Mouse (Mus musculus) v-Abl transformed pro-B cells (cell line): ENCODE data around the gene Tesk1.

ENCODE experiments used
- in situ Hi-C, 2 experiments: fragments of 400-800 bp; cut with MboI; formaldehyde crosslinking; loops; one replicate each; pipeline ENCODE4 v1.15.1; 2025; ENCODE audit not compliant: unreplicated experiment in 2 of 2

Gene Tesk1

GRCm38 (mm10) chr4:43480985-43481384, 39.2 kb downstream of the Tesk1 start:
- in situ Hi-C loops: loop anchor here (5.0 to 10.0 kb wide), 3 partner anchors 46 to 84 kb away; partner anchors contain the start of genes Creb3 (in 2 of the 2) and Tln1 (in 2 of the 2)

GRCm38 (mm10) chr4:43481894-43482456, 40.2 kb downstream of the Tesk1 start:
- in situ Hi-C loops: loop anchor here (5.0 to 10.0 kb wide), 3 partner anchors 45 to 83 kb away; partner anchors contain the start of genes Creb3 (in 2 of the 2) and Tln1 (in 2 of the 2)

GRCm38 (mm10) chr4:43482591-43482990, 40.9 kb downstream of the Tesk1 start:
- in situ Hi-C loops: loop anchor here (5.0 to 10.0 kb wide), 3 partner anchors 45 to 82 kb away; partner anchors contain the start of genes Creb3 (in 2 of the 2) and Tln1 (in 2 of the 2)

- in situ Hi-C loops: loop anchor here (5.0 to 10.0 kb wide), 3 partner anchors 44 to 81 kb away; partner anchors contain the start of genes Creb3 (in 2 of the 2) and Tln1 (in 2 of the 2)
Measured at GRCm38 (mm10) chr4:43483535-43484091, 41.9 kb downstream of the Tesk1 start, which contains the start of gene Sit1. TSS of gene Sit1 (minus strand) at chr4:43483734.

- in situ Hi-C loops: loop anchor here in 1 of 2 experiments (10.0 kb wide), 1 partner anchor 79 kb away; the partner anchor contains the start of genes Creb3 and Tln1
Measured at GRCm38 (mm10) chr4:43485666-43486065, 43.9 kb downstream of the Tesk1 start.

GRCm38 (mm10) chr4:43489611-43490010, 47.9 kb downstream of the Tesk1 start:
- in situ Hi-C loops: loop anchor here in 1 of 2 experiments (10.0 kb wide), 1 partner anchor 75 kb away; the partner anchor contains the start of genes Creb3 and Tln1

GRCm38 (mm10) chr4:43490801-43491200, 49.1 kb downstream of the Tesk1 start:
- in situ Hi-C loops: no loop called here

- in situ Hi-C loops: no loop called here
Measured at GRCm38 (mm10) chr4:43492101-43492820, 50.5 kb downstream of the Tesk1 start.

- in situ Hi-C loops: no loop called here
Measured at GRCm38 (mm10) chr4:43492821-43493185, 51.1 kb downstream of the Tesk1 start, which contains the start of gene Ccdc107. TSS of gene Ccdc107 (plus strand) at chr4:43492900.

GRCm38 (mm10) chr4:43493186-43493845, 51.6 kb downstream of the Tesk1 start:
- in situ Hi-C loops: no loop called here

GRCm38 (mm10) chr4:43493846-43494240, 52.1 kb downstream of the Tesk1 start:
- in situ Hi-C loops: no loop called here

GRCm38 (mm10) chr4:43496587-43496986, 54.8 kb downstream of the Tesk1 start:
- in situ Hi-C loops: no loop called here

GRCm38 (mm10) chr4:43497405-43497804, 55.7 kb downstream of the Tesk1 start:
- in situ Hi-C loops: no loop called here
